Mouse (Mus musculus): ENCODE measurements around the gene Gls. TPM values are rescaled to one million over a fixed set of nuclear protein-coding genes. Genes with fewer than 3 reads are reported as not detected.
A peak's percentile ranks its signal among the peaks of the same experiment; 100 is the strongest.

The Gls gene
- polyA plus RNA-seq, 1 experiment from 2014 or later = 13.8 TPM

GRCm38 (mm10) chr1:52148178-52148577 lies 84.9 kb downstream of the Gls start:
- DNase-seq (ENCODE audit: low spot score) = no peak
- 83% methylated on average over 7 of the region's 7 CpGs for WGBS
- no peak overlapping the region for H3K4me3 ChIP-seq

GRCm38 (mm10) chr1:52147431-52147830 lies 85.6 kb downstream of the Gls start:
- Histone ChIP-seq H3K27ac (replicated peaks) (no peak overlapping the region), H3K36me3 (peaks cover 5% of the 10 kb centered on the region; the same call in 1 of the 2 replicates), H3K27me3 (ENCODE audit: low read depth, poor library complexity, severe bottlenecking) (no peaks in the 10 kb centered on the region), H3K9me3 (replicated peaks) (no peaks in the 10 kb centered on the region), H3K4me1 (peaks cover 34% of the 10 kb centered on the region), H3K4me3 (no peak overlapping the region)
- WGBS = 88% methylated on average over 2 of the region's 2 CpGs
- DNase-seq (ENCODE audit: low spot score) = no peak

More at GRCm38 (mm10) chr1:52148178-52148577, 84.9 kb downstream of the Gls start:
- Histone ChIP-seq H3K27ac (replicated peaks) (no peak overlapping the region), H3K36me3 (peaks cover 5% of the 10 kb centered on the region; the same call in 1 of the 2 replicates), H3K4me1 (peaks cover 38% of the 10 kb centered on the region), H3K27me3 (ENCODE audit: low read depth, poor library complexity, severe bottlenecking) (no peaks in the 10 kb centered on the region), H3K9me3 (replicated peaks) (no peaks in the 10 kb centered on the region)

- Histone ChIP-seq H3K9me3 (replicated peaks) (no peaks in the 10 kb centered on the region), H3K27ac (replicated peaks) (no peak overlapping the region), H3K4me1 (peaks cover 34% of the 10 kb centered on the region), H3K36me3 (peaks cover 3% of the 10 kb centered on the region; the same call in 1 of the 2 replicates), H3K4me3 (no peak overlapping the region), H3K27me3 (ENCODE audit: low read depth, poor library complexity, severe bottlenecking) (no peaks in the 10 kb centered on the region)
- peak; percentile 47 for DNase-seq (ENCODE audit: low spot score)
- 58% methylated on average over 12 of the region's 12 CpGs for WGBS
Observed at GRCm38 (mm10) chr1:52146214-52146970, 86.6 kb downstream of the Gls start.

- Histone ChIP-seq H3K27ac (replicated peaks) (no peak overlapping the region), H3K27me3 (ENCODE audit: low read depth, poor library complexity, severe bottlenecking) (no peaks in the 10 kb centered on the region), H3K36me3 (no peaks in the 10 kb centered on the region), H3K4me1 (peaks cover 21% of the 10 kb centered on the region), H3K4me3 (no peak overlapping the region), H3K9me3 (replicated peaks) (no peaks in the 10 kb centered on the region)
- no peak for DNase-seq (ENCODE audit: low spot score)
- WGBS = 91% methylated on average over 10 of the region's 10 CpGs
Observed at GRCm38 (mm10) chr1:52144907-52145306, 88.1 kb downstream of the Gls start.

- WGBS = 90% methylated on average over 7 of the region's 7 CpGs
- no peak for DNase-seq (ENCODE audit: low spot score)
- Histone ChIP-seq H3K4me1 (peaks cover 9% of the 10 kb centered on the region), H3K27me3 (ENCODE audit: low read depth, poor library complexity, severe bottlenecking) (no peaks in the 10 kb centered on the region), H3K27ac (replicated peaks) (no peak overlapping the region), H3K36me3 (no peaks in the 10 kb centered on the region), H3K4me3 (no peak overlapping the region), H3K9me3 (replicated peaks) (no peaks in the 10 kb centered on the region)
Observed at GRCm38 (mm10) chr1:52143596-52144156, 89.4 kb downstream of the Gls start.

- H3K27ac ChIP-seq (replicated peaks) = no peak overlapping the region
- H3K36me3 ChIP-seq = no peaks in the 10 kb centered on the region
- H3K4me3 ChIP-seq = no peak overlapping the region
- no peak for DNase-seq (ENCODE audit: low spot score)
- H3K9me3 ChIP-seq (replicated peaks) = no peaks in the 10 kb centered on the region
- H3K4me1 ChIP-seq = peaks cover 4% of the 10 kb centered on the region
- WGBS = 88% methylated on average over 4 of the region's 4 CpGs
- no peaks in the 10 kb centered on the region for H3K27me3 ChIP-seq (ENCODE audit: low read depth, poor library complexity, severe bottlenecking)
Observed at GRCm38 (mm10) chr1:52143191-52143590, 89.8 kb downstream of the Gls start.

GRCm38 (mm10) chr1:52142117-52142516 lies 90.9 kb downstream of the Gls start:
- no peak overlapping the region for H3K27ac ChIP-seq (replicated peaks)
- DNase-seq (ENCODE audit: low spot score) = no peak
- 81% methylated on average over 4 of the region's 4 CpGs for WGBS
- no peaks in the 10 kb centered on the region for H3K27me3 ChIP-seq (ENCODE audit: low read depth, poor library complexity, severe bottlenecking)
- no peak overlapping the region for H3K4me3 ChIP-seq
- H3K4me1 ChIP-seq = peaks cover 4% of the 10 kb centered on the region; the same call in 1 of the 2 replicates
- no peaks in the 10 kb centered on the region for H3K9me3 ChIP-seq (replicated peaks)
- no peaks in the 10 kb centered on the region for H3K36me3 ChIP-seq

GRCm38 (mm10) chr1:52141482-52141881 lies 91.5 kb downstream of the Gls start:
- 86% methylated on average over 3 of the region's 3 CpGs for WGBS

GRCm38 (mm10) chr1:52140534-52140933 lies 92.5 kb downstream of the Gls start:
- Histone ChIP-seq H3K27me3 (ENCODE audit: low read depth, poor library complexity, severe bottlenecking) (no peaks in the 10 kb centered on the region), H3K4me1 (no peaks in the 10 kb centered on the region), H3K36me3 (no peaks in the 10 kb centered on the region), H3K4me3 (no peak overlapping the region), H3K9me3 (replicated peaks) (no peaks in the 10 kb centered on the region), H3K27ac (replicated peaks) (no peak overlapping the region)
- WGBS = 90% methylated on average over 9 of the region's 9 CpGs
- no peak for DNase-seq (ENCODE audit: low spot score)

More at GRCm38 (mm10) chr1:52141482-52141881, 91.5 kb downstream of the Gls start:
- H3K4me3 ChIP-seq = no peak overlapping the region
- H3K27me3 ChIP-seq (ENCODE audit: low read depth, poor library complexity, severe bottlenecking) = no peaks in the 10 kb centered on the region
- H3K27ac ChIP-seq (replicated peaks) = no peak overlapping the region
- no peaks in the 10 kb centered on the region for H3K36me3 ChIP-seq
- no peak for DNase-seq (ENCODE audit: low spot score)
- no peaks in the 10 kb centered on the region for H3K4me1 ChIP-seq
- no peaks in the 10 kb centered on the region for H3K9me3 ChIP-seq (replicated peaks)

- no peak overlapping the region for H3K4me3 ChIP-seq
- no peaks in the 10 kb centered on the region for H3K36me3 ChIP-seq
- no peaks in the 10 kb centered on the region for H3K27me3 ChIP-seq (ENCODE audit: low read depth, poor library complexity, severe bottlenecking)
- WGBS = 83% methylated on average over 16 of the region's 16 CpGs
- H3K27ac ChIP-seq (replicated peaks) = no peak overlapping the region
- H3K4me1 ChIP-seq = no peaks in the 10 kb centered on the region
- H3K9me3 ChIP-seq (replicated peaks) = no peaks in the 10 kb centered on the region
- no peak for DNase-seq (ENCODE audit: low spot score)
Observed at GRCm38 (mm10) chr1:52137292-52137691, 95.7 kb downstream of the Gls start.

GRCm38 (mm10) chr1:52133254-52133653 lies 99.8 kb downstream of the Gls start:
- Histone ChIP-seq H3K36me3 (no peaks in the 10 kb centered on the region), H3K9me3 (replicated peaks) (no peaks in the 10 kb centered on the region), H3K4me3 (no peak overlapping the region), H3K27me3 (ENCODE audit: low read depth, poor library complexity, severe bottlenecking) (no peaks in the 10 kb centered on the region), H3K27ac (replicated peaks) (no peak overlapping the region), H3K4me1 (no peaks in the 10 kb centered on the region)
- 81% methylated on average over 8 of the region's 8 CpGs for WGBS
- DNase-seq (ENCODE audit: low spot score) = no peak

GRCm38 (mm10) chr1:52131787-52132377 lies 101.2 kb downstream of the Gls start:
- WGBS = 88% methylated on average over 11 of the region's 11 CpGs
- no peak overlapping the region for H3K4me3 ChIP-seq
- DNase-seq (ENCODE audit: low spot score) = no peak
- H3K27me3 ChIP-seq (ENCODE audit: low read depth, poor library complexity, severe bottlenecking) = no peaks in the 10 kb centered on the region
- H3K27ac ChIP-seq (replicated peaks) = no peak overlapping the region
- H3K4me1 ChIP-seq = no peaks in the 10 kb centered on the region
- no peaks in the 10 kb centered on the region for H3K9me3 ChIP-seq (replicated peaks)
- H3K36me3 ChIP-seq = peaks cover 7% of the 10 kb centered on the region

- no peak for DNase-seq (ENCODE audit: low spot score)
- H3K9me3 ChIP-seq (replicated peaks) = 0 out of 2 replicates have a peak, but pooled peaks cover 5% of the 10 kb centered on the region
- peaks cover 17% of the 10 kb centered on the region for H3K36me3 ChIP-seq
- 74% methylated on average over 6 of the region's 6 CpGs for WGBS
- no peaks in the 10 kb centered on the region for H3K4me1 ChIP-seq
- H3K4me3 ChIP-seq = no peak overlapping the region
- H3K27me3 ChIP-seq (ENCODE audit: low read depth, poor library complexity, severe bottlenecking) = no peaks in the 10 kb centered on the region
- no peak overlapping the region for H3K27ac ChIP-seq (replicated peaks)
Observed at GRCm38 (mm10) chr1:52129794-52130193, 103.2 kb downstream of the Gls start.
